Mouse (Mus musculus) midbrain, embryonic 16.5 days (tissue): ENCODE results near the gene Sap30l. TPM values are rescaled to one million over a fixed set of nuclear protein-coding genes. Genes with fewer than 3 reads are reported as not detected.

Experiments used
- ATAC-seq: fragments of 200-750 bp; cut with Nextera tagmentation; 2 replicates; pipeline ENCODE4 v1.8.0; 2017; ENCODE audit warnings: moderate TSS enrichment
- H3K27ac ChIP-seq: fragments of 300-500 bp; sonication (generic); 2 replicates; pipeline ENCODE4 v1.5.1; 2014; ENCODE audit warnings: mild to moderate bottlenecking, low read length, mixed read lengths
- H3K27me3 ChIP-seq: fragments of 300-500 bp; sonication (generic); 2 replicates; pipeline ENCODE4 v1.6.1; 2014; ENCODE audit warnings: low read depth, low read length, mixed read lengths; ENCODE audit not compliant: control insufficient read depth, insufficient read depth
- H3K36me3 ChIP-seq: fragments of 300-500 bp; sonication (generic); 2 replicates; pipeline ENCODE4 v1.6.1; 2014; ENCODE audit warnings: mild to moderate bottlenecking, low read length, moderate library complexity, mixed read lengths; ENCODE audit not compliant: control insufficient read depth, insufficient read depth
- H3K4me1 ChIP-seq: fragments of 300-500 bp; sonication (generic); 2 replicates; pipeline ENCODE4 v1.6.1; 2014; ENCODE audit warnings: mild to moderate bottlenecking, low read length, mixed read lengths; ENCODE audit not compliant: control insufficient read depth, insufficient read depth
- H3K4me2 ChIP-seq: fragments of 300-500 bp; sonication (generic); 2 replicates; pipeline ENCODE4 v1.6.1; 2014; ENCODE audit warnings: mild to moderate bottlenecking, low read length, mixed read lengths
- H3K4me3 ChIP-seq: fragments of 300-500 bp; sonication (generic); 2 replicates; pipeline ENCODE4 v1.5.1; 2014; ENCODE audit warnings: low read depth, mild to moderate bottlenecking, low read length, moderate library complexity, mixed read lengths
- H3K9ac ChIP-seq: fragments of 300-500 bp; sonication (generic); 2 replicates; pipeline ENCODE4 v1.6.1; 2014; ENCODE audit warnings: low read depth, low read length, mixed read lengths
- H3K9me3 ChIP-seq: fragments of 300-500 bp; sonication (generic); replicated peaks from 2 replicates; pipeline ENCODE4 v1.6.1; 2014; ENCODE audit warnings: mild to moderate bottlenecking, low read length, mixed read lengths; ENCODE audit not compliant: control insufficient read depth, poor library complexity, severe bottlenecking
- WGBS: fragments of 180-500 bp; shearing (Covaris S2); extraction: QIAGEN DNeasy Blood & Tissue Kit; methylation state at CpG from one replicate; pipeline ENCODE4 v1.1.7; 2014; 5-methylcytosine and 5-hydroxymethylcytosine counted together
- polyA plus RNA-seq: library from polyadenylated mRNA; unstranded; fragments of >200 nt; fragmentation: Nextera tagmentation; extraction: Ambion mirVana; gene quantifications from 2 replicates; pipeline ENCODE4 v1.2.1, GENCODE M21; 2015

The Sap30l gene
- polyA plus RNA-seq, 1 experiment from 2014 or later: 5.9 TPM

GRCm38 (mm10) chr11:57770776-57771175 is 30.7 kb upstream of the Sap30l start:
- H3K4me1 ChIP-seq: peaks cover 11% of the 10 kb centered on the region
- H3K27me3 ChIP-seq: no peaks in the 10 kb centered on the region
- no peaks in the 10 kb centered on the region for H3K9me3 ChIP-seq
- H3K4me3 ChIP-seq: no peak overlapping the region
- ATAC-seq: no peak
- H3K4me2 ChIP-seq: no peak overlapping the region
- no peaks in the 10 kb centered on the region for H3K36me3 ChIP-seq
- WGBS: 92% methylated on average over 5 of the region's 5 CpGs
- no peak overlapping the region for H3K9ac ChIP-seq
- no peak overlapping the region for H3K27ac ChIP-seq

DNA sequence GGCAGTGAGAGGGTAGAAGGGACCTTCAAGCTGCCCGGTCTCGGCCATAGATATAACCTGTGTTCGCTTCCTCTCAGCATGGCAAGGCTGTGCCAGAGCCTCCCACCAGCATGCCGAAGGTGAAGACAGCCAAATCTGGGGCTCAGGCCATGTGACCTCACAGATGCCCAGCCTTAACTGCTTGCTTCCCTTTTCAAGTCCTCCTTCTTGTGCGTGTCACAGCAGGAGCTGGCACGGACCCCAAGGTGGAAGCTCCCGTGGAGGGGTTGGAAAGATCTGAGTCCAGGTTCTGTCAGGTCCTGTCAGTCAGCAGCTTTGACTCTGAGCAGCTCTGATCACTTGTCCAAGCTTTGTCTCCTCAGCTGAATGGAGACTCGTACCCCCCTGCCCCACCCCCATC is 29.8 kb upstream of the Sap30l start:
- no peaks in the 10 kb centered on the region for H3K9me3 ChIP-seq
- H3K36me3 ChIP-seq: no peaks in the 10 kb centered on the region
- no peak overlapping the region for H3K4me2 ChIP-seq
- no peak for ATAC-seq
- no peaks in the 10 kb centered on the region for H3K27me3 ChIP-seq
- H3K4me3 ChIP-seq: no peak overlapping the region
- WGBS: 90% methylated on average over 8 of the region's 8 CpGs
- peaks cover 11% of the 10 kb centered on the region for H3K4me1 ChIP-seq
- no peak overlapping the region for H3K27ac ChIP-seq
- H3K9ac ChIP-seq: no peak overlapping the region

DNA sequence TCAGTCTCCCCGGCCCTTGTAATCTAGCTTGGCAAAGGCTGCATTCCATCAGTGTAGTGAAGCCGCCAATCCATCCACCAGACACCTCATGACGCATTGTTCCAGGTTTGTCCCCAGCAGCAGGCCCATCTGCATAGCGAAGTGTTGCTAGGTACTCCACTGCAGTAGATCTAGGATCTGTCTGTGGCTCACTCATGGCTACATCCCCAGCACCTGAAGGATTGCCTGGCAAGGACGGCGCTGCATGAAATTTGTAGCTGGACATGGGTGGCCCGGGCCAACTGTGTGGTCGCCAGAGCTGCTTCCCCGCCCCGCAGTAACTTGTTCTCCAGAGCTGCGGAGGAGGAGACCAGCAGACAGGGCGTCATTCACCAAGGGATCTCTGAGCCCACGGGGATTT is 28.0 kb upstream of the Sap30l start:
- no peak overlapping the region for H3K9ac ChIP-seq
- no peaks in the 10 kb centered on the region for H3K27me3 ChIP-seq
- peak overlapping the region; percentile 11; the same call in 1 of the 2 replicates for H3K4me2 ChIP-seq
- ATAC-seq: no peak
- H3K27ac ChIP-seq: peak overlapping the region; percentile 35; the same call in 1 of the 2 replicates
- H3K4me3 ChIP-seq: no peak overlapping the region
- H3K4me1 ChIP-seq: peaks cover 13% of the 10 kb centered on the region
- 15% methylated on average over 13 of the region's 13 CpGs for WGBS
- no peaks in the 10 kb centered on the region for H3K9me3 ChIP-seq
- no peaks in the 10 kb centered on the region for H3K36me3 ChIP-seq

GRCm38 (mm10) chr11:57773936-57774335 is 27.5 kb upstream of the Sap30l start:
- Histone ChIP-seq H3K4me3 (no peak overlapping the region), H3K4me2 (peak overlapping the region; percentile 11; the same call in 1 of the 2 replicates), H3K27ac (peak overlapping the region; percentile 68), H3K36me3 (no peaks in the 10 kb centered on the region), H3K4me1 (peaks cover 13% of the 10 kb centered on the region), H3K9ac (peak overlapping the region; percentile 36; the same call in 1 of the 2 replicates), H3K9me3 (no peaks in the 10 kb centered on the region), H3K27me3 (no peaks in the 10 kb centered on the region)
- 6% methylated on average over 4 of the region's 4 CpGs for WGBS
- ATAC-seq: peak; percentile 67

- no peak overlapping the region for H3K27ac ChIP-seq
- no peak for ATAC-seq
- no peaks in the 10 kb centered on the region for H3K9me3 ChIP-seq
- H3K9ac ChIP-seq: no peak overlapping the region
- WGBS: 70% methylated on average over 6 of the region's 6 CpGs
- no peaks in the 10 kb centered on the region for H3K36me3 ChIP-seq
- no peak overlapping the region for H3K4me2 ChIP-seq
- no peaks in the 10 kb centered on the region for H3K27me3 ChIP-seq
- H3K4me1 ChIP-seq: peaks cover 13% of the 10 kb centered on the region
- H3K4me3 ChIP-seq: no peak overlapping the region
These were observed 25.6 kb upstream of the Sap30l start for GRCm38 (mm10) chr11:57775868-57776267.

DNA sequence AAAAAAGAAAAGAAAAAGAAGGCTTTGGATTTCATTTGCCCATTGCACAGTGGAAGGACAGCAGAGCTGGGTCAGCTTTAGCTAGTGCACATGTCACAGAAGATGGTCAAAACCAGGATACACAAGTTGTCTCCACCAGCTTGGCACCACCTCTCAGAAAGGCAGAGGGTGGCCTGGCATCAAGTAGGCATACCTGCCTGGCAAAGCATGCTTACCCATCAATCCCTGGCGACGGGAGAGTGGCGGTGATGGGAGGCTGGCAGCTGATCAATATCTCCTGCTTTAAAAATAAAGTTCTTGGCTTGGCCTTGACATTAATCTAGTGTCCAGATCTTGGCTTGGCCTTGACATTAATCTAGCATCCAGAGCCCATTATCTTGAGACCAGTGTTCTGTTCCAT is 24.9 kb upstream of the Sap30l start:
- H3K9ac ChIP-seq: no peak overlapping the region
- no peaks in the 10 kb centered on the region for H3K9me3 ChIP-seq
- H3K27ac ChIP-seq: no peak overlapping the region
- no peaks in the 10 kb centered on the region for H3K36me3 ChIP-seq
- no peaks in the 10 kb centered on the region for H3K27me3 ChIP-seq
- peaks cover 13% of the 10 kb centered on the region for H3K4me1 ChIP-seq
- 97% methylated on average over 3 of the region's 3 CpGs for WGBS
- no peak for ATAC-seq
- no peak overlapping the region for H3K4me3 ChIP-seq
- no peak overlapping the region for H3K4me2 ChIP-seq

DNA sequence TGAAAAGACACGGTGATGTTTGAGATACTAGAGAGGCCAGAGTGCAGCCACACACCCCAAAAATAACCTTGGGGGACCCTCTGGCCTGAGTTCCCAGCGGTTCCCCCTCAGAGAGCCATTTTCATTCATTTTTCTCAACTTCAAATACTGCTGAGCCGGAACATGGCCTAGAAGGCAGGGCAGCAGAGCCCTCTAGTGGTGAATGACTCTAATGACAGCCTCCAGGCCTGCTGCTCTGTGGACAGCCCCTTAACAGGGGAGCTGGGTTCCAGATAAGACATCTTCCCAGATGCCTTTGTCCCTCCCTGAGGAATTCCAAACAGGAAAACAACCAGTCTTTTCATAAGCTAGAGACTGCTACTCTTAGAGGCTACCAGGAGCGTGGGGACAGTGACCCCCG is 23.1 kb upstream of the Sap30l start:
- H3K4me3 ChIP-seq: no peak overlapping the region
- H3K9me3 ChIP-seq: no peaks in the 10 kb centered on the region
- peak; percentile 70 for ATAC-seq
- peaks cover 12% of the 10 kb centered on the region for H3K4me1 ChIP-seq
- no peaks in the 10 kb centered on the region for H3K27me3 ChIP-seq
- no peak overlapping the region for H3K27ac ChIP-seq
- H3K36me3 ChIP-seq: no peaks in the 10 kb centered on the region
- no peak overlapping the region for H3K4me2 ChIP-seq
- 22% methylated on average over 5 of the region's 5 CpGs for WGBS
- H3K9ac ChIP-seq: peak overlapping the region; percentile 25; the same call in 1 of the 2 replicates

GRCm38 (mm10) chr11:57779824-57780223 is 21.6 kb upstream of the Sap30l start:
- H3K4me3 ChIP-seq: no peak overlapping the region
- no peak overlapping the region for H3K27ac ChIP-seq
- H3K27me3 ChIP-seq: no peaks in the 10 kb centered on the region
- peaks cover 2% of the 10 kb centered on the region for H3K4me1 ChIP-seq
- H3K36me3 ChIP-seq: no peaks in the 10 kb centered on the region
- WGBS: 93% methylated on average over 14 of the region's 14 CpGs
- H3K9me3 ChIP-seq: no peaks in the 10 kb centered on the region
- H3K9ac ChIP-seq: no peak overlapping the region
- no peak overlapping the region for H3K4me2 ChIP-seq
- no peak for ATAC-seq

DNA sequence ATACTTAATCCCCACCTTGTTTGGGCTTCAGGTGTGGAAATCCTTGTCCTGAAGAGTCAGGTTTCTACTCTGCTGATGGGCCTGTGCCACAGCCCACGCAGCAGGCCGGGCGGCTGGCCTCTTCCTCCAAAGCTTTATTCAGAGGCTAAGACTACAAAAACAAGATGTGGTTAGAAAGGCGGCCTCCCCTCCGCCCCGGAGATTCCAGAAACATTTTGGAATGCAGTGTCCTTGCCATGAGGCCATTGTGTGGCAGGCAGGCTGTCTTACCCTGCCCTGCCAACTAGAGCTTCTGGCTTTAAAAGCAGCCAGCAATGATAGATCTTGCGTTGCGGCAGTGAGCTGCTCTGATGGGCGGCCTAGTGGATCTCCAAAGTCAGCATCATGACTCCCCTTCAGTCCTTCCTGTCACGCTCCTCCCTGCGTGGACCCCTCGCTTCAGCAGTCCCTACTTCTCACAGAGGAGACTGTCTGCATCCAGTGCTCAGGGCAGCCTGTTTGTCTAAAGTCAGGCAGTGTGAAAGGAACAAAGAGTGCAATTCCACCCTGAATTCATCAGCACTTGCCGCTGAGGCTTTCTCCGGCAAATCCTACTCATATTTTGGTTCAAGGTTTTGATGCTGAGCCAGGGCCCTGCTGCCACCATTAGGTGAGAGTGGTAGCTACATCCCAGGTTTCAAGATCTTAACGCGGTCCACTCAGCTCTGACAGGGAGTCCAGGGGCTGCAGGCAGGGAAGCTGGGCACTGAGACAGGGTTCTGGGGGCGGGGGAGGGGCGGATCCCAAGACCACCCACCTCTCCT is 14.6 kb upstream of the Sap30l start:
- Histone ChIP-seq H3K4me2 (peak overlapping the region; percentile 15; the same call in 1 of the 2 replicates), H3K9ac (peak overlapping the region; percentile 58), H3K27me3 (no peaks in the 10 kb centered on the region), H3K27ac (peak overlapping the region; percentile 80), H3K9me3 (no peaks in the 10 kb centered on the region), H3K4me1 (peaks cover 13% of the 10 kb centered on the region), H3K4me3 (no peak overlapping the region), H3K36me3 (no peaks in the 10 kb centered on the region)
- peak; percentile 79 for ATAC-seq
- WGBS: 14% methylated on average over 18 of the region's 18 CpGs
